Mouse (Mus musculus) limb, embryonic 14.5 days (tissue): ENCODE results near the gene Gdpd5. TPM values are rescaled to one million over a fixed set of nuclear protein-coding genes. Genes with fewer than 3 reads are reported as not detected.

Experiments used
- ATAC-seq: fragments of 200-750 bp; cut with Nextera tagmentation; 2 replicates; pipeline ENCODE4 v1.8.0; 2017; ENCODE audit warnings: low read depth, moderate number of reproducible peaks, moderate TSS enrichment; ENCODE audit not compliant: low FRiP score
- DNase-seq: peaks from one replicate; pipeline ENCODE4 v3.0.0-alpha.2; 2015; ENCODE audit warnings: low spot score
- H3K27ac ChIP-seq: fragments of 300-500 bp; sonication (generic); replicated peaks from 2 replicates; pipeline ENCODE4 v1.5.1; 2014; ENCODE audit warnings: low read depth, mild to moderate bottlenecking, low read length, moderate library complexity, mixed read lengths
- H3K27me3 ChIP-seq: fragments of 300-500 bp; sonication (generic); 2 replicates; pipeline ENCODE4 v1.6.1; 2014; ENCODE audit warnings: low read length, mixed read lengths; ENCODE audit not compliant: control insufficient read depth, insufficient read depth
- H3K36me3 ChIP-seq: fragments of 300-500 bp; sonication (generic); 2 replicates; pipeline ENCODE4 v1.6.1; 2014; ENCODE audit warnings: mild to moderate bottlenecking, low read length, moderate library complexity, mixed read lengths; ENCODE audit not compliant: control insufficient read depth, insufficient read depth
- H3K4me1 ChIP-seq: fragments of 300-500 bp; sonication (generic); 2 replicates; pipeline ENCODE4 v1.6.1; 2014; ENCODE audit warnings: antibody characterized with exemption, low read length, mixed read lengths; ENCODE audit not compliant: control insufficient read depth, insufficient read depth
- H3K4me2 ChIP-seq: fragments of 300-500 bp; sonication (generic); replicated peaks from 2 replicates; pipeline ENCODE4 v1.6.1; 2014; ENCODE audit warnings: low read depth, mild to moderate bottlenecking, low read length, moderate library complexity; ENCODE audit not compliant: severe bottlenecking
- H3K4me3 ChIP-seq: fragments of 300-500 bp; sonication (generic); replicated peaks from 2 replicates; pipeline ENCODE4 v1.5.1; 2014; ENCODE audit warnings: low read length
- H3K9ac ChIP-seq: fragments of 300-500 bp; sonication (generic); 2 replicates; pipeline ENCODE4 v1.6.1; 2014; ENCODE audit warnings: mild to moderate bottlenecking, low read depth, low read length, moderate library complexity; ENCODE audit not compliant: severe bottlenecking
- H3K9me3 ChIP-seq: fragments of 300-500 bp; sonication (generic); 2 replicates; pipeline ENCODE4 v1.6.1; 2016; ENCODE audit warnings: low read length; ENCODE audit not compliant: control insufficient read depth
- POLR2A ChIP-seq: fragments of 200-500 bp; IDR thresholded peaks from 2 replicates; pipeline ENCODE4 v1.8.0; 2012; ENCODE audit warnings: inconsistent platforms, mild to moderate bottlenecking, moderate library complexity, borderline replicate concordance; ENCODE audit not compliant: insufficient read depth, insufficient read length; ENCODE audit errors: extremely low read depth
- WGBS: fragments of 180-500 bp; shearing (Covaris S2); extraction: QIAGEN DNeasy Blood & Tissue Kit; methylation state at CpG from one replicate; pipeline ENCODE4 v1.1.7; 2014; 5-methylcytosine and 5-hydroxymethylcytosine counted together
- polyA plus RNA-seq, 2 experiments: library from polyadenylated mRNA; depleted of rRNA in 1 of 2; stranded (reverse) in 1 of 2; unstranded in 1 of 2; fragments of >200 nt; fragmentation: Nextera tagmentation in 1 of 2; extraction: Ambion mirVana in 1 of 2; gene quantifications; 2 replicates each; pipeline versions ENCODE4 v1.2.1 to v1.2.3; 2012 to 2014

The Gdpd5 gene
- polyA plus RNA-seq, 2 experiments, result 11.8 to 14.5 TPM

GRCm38 (mm10) chr7:99352526-99353400, 28.5 kb upstream of the Gdpd5 start, which contains the start of gene Serpinh1:
Gene Serpinh1, minus strand, starts transcription at chr7:99353239.
- peak within 1 kb of the TSS; percentile 87 for H3K4me2 ChIP-seq
- H3K4me3 ChIP-seq, result peak within 1 kb of the TSS; percentile 88
- peaks cover 30% of the 10 kb centered on the region for H3K36me3 ChIP-seq
- H3K27me3 ChIP-seq, result no peaks in the 10 kb centered on the region
- WGBS, result under 1% methylated on average over 35 of the region's 35 CpGs
- peak; percentile 97; the same call in 1 of the 2 replicates for TF ChIP-seq POLR2A
- no peaks in the 10 kb centered on the region for H3K9me3 ChIP-seq
- peak within 1 kb of the TSS; percentile 93 for H3K9ac ChIP-seq
- DNase-seq (peak; percentile 95), ATAC-seq (peak; percentile 88)
- H3K27ac ChIP-seq, result peak within 1 kb of the TSS; percentile 93
- H3K4me1 ChIP-seq, result peaks cover 52% of the 10 kb centered on the region

- H3K9me3 ChIP-seq, result no peaks in the 10 kb centered on the region
- peaks cover 1% of the 10 kb centered on the region; the same call in 1 of the 2 replicates for H3K36me3 ChIP-seq
- H3K4me1 ChIP-seq, result peaks cover 55% of the 10 kb centered on the region
- ATAC-seq (peak; percentile 21), DNase-seq (peak; percentile 91)
- peak; percentile 52; the same call in 1 of the 2 replicates for TF ChIP-seq POLR2A
- 0% methylated on average over 7 of the region's 7 CpGs for WGBS
- peak overlapping the region; percentile 24 for H3K4me3 ChIP-seq
- peak overlapping the region; percentile 96 for H3K27ac ChIP-seq
- peak overlapping the region; percentile 53 for H3K4me2 ChIP-seq
- peak overlapping the region; percentile 49; the same call in 1 of the 2 replicates for H3K9ac ChIP-seq
- no peaks in the 10 kb centered on the region for H3K27me3 ChIP-seq
These were observed 25.5 kb upstream of the Gdpd5 start for GRCm38 (mm10) chr7:99355731-99356131.

- Histone ChIP-seq H3K27me3 (no peaks in the 10 kb centered on the region), H3K9me3 (no peaks in the 10 kb centered on the region), H3K4me1 (peaks cover 61% of the 10 kb centered on the region), H3K4me3 (peak overlapping the region; percentile 24), H3K4me2 (peak overlapping the region; percentile 53), H3K36me3 (no peaks in the 10 kb centered on the region; the same call in 1 of the 2 replicates), H3K9ac (0 out of 2 replicates have a peak overlapping the region, but pooled peaks have one; percentile 49), H3K27ac (peak overlapping the region; percentile 96)
- ATAC-seq (no peak), DNase-seq (peak; percentile 47)
- 33% methylated on average over 9 of the region's 9 CpGs for WGBS
- TF ChIP-seq POLR2A, result no peak
These were observed 24.8 kb upstream of the Gdpd5 start for GRCm38 (mm10) chr7:99356244-99356930.

- WGBS, result 61% methylated on average over 7 of the region's 7 CpGs
- H3K4me1 ChIP-seq, result peaks cover 66% of the 10 kb centered on the region
- ATAC-seq, result no peak
These were observed 24.0 kb upstream of the Gdpd5 start for GRCm38 (mm10) chr7:99357201-99357600.

GRCm38 (mm10) chr7:99358371-99358770, 22.8 kb upstream of the Gdpd5 start:
- TF ChIP-seq POLR2A, result no peak
- Histone ChIP-seq H3K4me3 (no peak overlapping the region), H3K4me1 (peaks cover 65% of the 10 kb centered on the region), H3K4me2 (no peak overlapping the region), H3K36me3 (no peaks in the 10 kb centered on the region), H3K27me3 (no peaks in the 10 kb centered on the region), H3K27ac (no peak overlapping the region), H3K9ac (no peak overlapping the region), H3K9me3 (no peaks in the 10 kb centered on the region)
- DNase-seq (no peak), ATAC-seq (no peak)
- WGBS, result 84% methylated on average over 8 of the region's 8 CpGs

More at GRCm38 (mm10) chr7:99357201-99357600, 24.0 kb upstream of the Gdpd5 start:
- DNase-seq, result no peak
- Histone ChIP-seq H3K4me3 (no peak overlapping the region), H3K27me3 (no peaks in the 10 kb centered on the region), H3K9ac (no peak overlapping the region), H3K27ac (peak overlapping the region; percentile 96), H3K36me3 (no peaks in the 10 kb centered on the region), H3K9me3 (no peaks in the 10 kb centered on the region), H3K4me2 (no peak overlapping the region)
- TF ChIP-seq POLR2A, result no peak
